8 mouse cellular contexts compared by ENCODE assay signal in the genomic region with DNA sequence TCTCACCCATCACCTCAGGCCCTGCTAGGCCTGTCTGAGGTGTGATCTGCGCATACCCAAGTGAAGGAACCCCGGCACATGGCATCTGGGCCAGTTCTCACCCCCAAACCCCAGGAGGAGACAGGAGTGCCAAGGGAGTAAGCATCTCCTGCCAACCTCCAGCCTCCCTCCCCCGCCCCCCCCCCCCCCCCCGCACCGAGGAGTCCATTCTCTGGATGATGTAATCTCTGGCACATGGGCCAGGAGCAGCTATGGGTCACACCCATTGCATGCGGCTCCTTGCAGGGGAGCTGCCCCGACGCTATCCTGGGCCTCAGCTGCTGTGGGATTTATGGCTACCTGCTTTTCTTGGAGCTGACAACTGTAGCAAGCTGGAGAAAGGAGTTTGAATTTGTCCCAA. TPM values are rescaled to one million over a fixed set of nuclear protein-coding genes. Genes with fewer than 3 reads are reported as not detected.
DNase-seq lines count a peak whose midpoint lies in the region; ATAC-seq and TF ChIP-seq lines count a peak whose summit lies in the region.

No protein-coding gene starts in this region.

- peak overlapping the region; percentile 29 for H3K4me2 ChIP-seq in myocyte (ENCODE audit: low read depth)

- H3K4me3 ChIP-seq in lung, adult 2 months (replicated peaks; ENCODE audit: extremely low read depth, low read depth, low read length), result no peak overlapping the region
- H3K4me3 ChIP-seq in embryonic fibroblast, embryonic 13.5 days (ENCODE audit: insufficient read depth, low read length), result no peak overlapping the region
- H3K4me3 ChIP-seq in myocyte, result no peak overlapping the region

- DNase-seq in cerebellum, postnatal 4 days (ENCODE audit: low spot score in 2 of 2), result no peak
- DNase-seq in lung, adult 18-20 months, result peak; percentile 10 to 31
- DNase-seq in lung, adult 2 months, result no peak
- no peak for DNase-seq in thymus, postnatal 14 days
- no peak for DNase-seq in right cerebral cortex, postnatal 4 days

- H3K79me2 ChIP-seq in myocyte (ENCODE audit: control insufficient read depth, insufficient read depth), result no peaks in the 10 kb centered on the region

- no peaks in the 10 kb centered on the region for H3K36me3 ChIP-seq in myocyte (ENCODE audit: control insufficient read depth, insufficient read depth)

- peak overlapping the region; percentile 57 for H3K27ac ChIP-seq in embryonic fibroblast, embryonic 13.5 days (ENCODE audit: insufficient read depth, low read length)

- H3K27me3 ChIP-seq in myocyte (ENCODE audit: control insufficient read depth, insufficient read depth, insufficient read length), result no peaks in the 10 kb centered on the region

- no peak for TF ChIP-seq CTCF in lung, adult 2 months (IDR thresholded peaks at IDR 0.05; ENCODE audit: insufficient read depth, low read length)
- no peak for TF ChIP-seq CTCF in embryonic fibroblast, embryonic 13.5 days (IDR thresholded peaks at IDR 0.05; ENCODE audit: borderline replicate concordance, insufficient read depth, low read length)

- TF ChIP-seq POLR2A in lung, adult 2 months (IDR thresholded peaks at IDR 0.05; ENCODE audit: borderline replicate concordance, extremely low read depth, low read depth, low read length), result no peak
- no peak for TF ChIP-seq POLR2A in embryonic fibroblast, embryonic 13.5 days (IDR thresholded peaks at IDR 0.05; ENCODE audit: low read depth, low read length)
- peak; percentile 27 for TF ChIP-seq POLR2A in myocyte (IDR thresholded peaks at IDR 0.05; ENCODE audit: insufficient read length, low read depth)

- no peak overlapping the region for H3ac ChIP-seq in myocyte (ENCODE audit: control insufficient read depth, insufficient read length)

- peak; percentile 45; the same call in 1 of the 2 replicates for ATAC-seq in cerebellum, adult (ENCODE audit: insufficient number of reproducible peaks, low FRiP score, low TSS enrichment)

- no peaks in the 10 kb centered on the region for H3K4me1 ChIP-seq in lung, adult 2 months (ENCODE audit: control insufficient read depth, insufficient read depth, low read length)
- H3K4me1 ChIP-seq in embryonic fibroblast, embryonic 13.5 days (ENCODE audit: control insufficient read depth, insufficient read depth, low read length), result peaks cover 8% of the 10 kb centered on the region; the same call in 1 of the 2 replicates

- 43% methylated on average over 5 of the region's 8 CpGs for WGBS in lung, adult 2 months

TF ChIP-seq in myocyte, 11 proteins besides CTCF, POLR2A, EP300 and RAD21:
- TF ChIP-seq POLR2AphosphoS2 (IDR thresholded peaks at IDR 0.05; ENCODE audit: insufficient read length, low read depth), result no peak
- peak; percentile 46 for TF ChIP-seq TCF12 (IDR thresholded peaks at IDR 0.05; ENCODE audit: insufficient read depth, poor library complexity, severe bottlenecking)
- peak; percentile 18 for TF ChIP-seq TCF3 (IDR thresholded peaks at IDR 0.05; ENCODE audit: insufficient read length, low read depth)
- TF ChIP-seq REST (IDR thresholded peaks at IDR 0.05; ENCODE audit: insufficient read depth, insufficient read length), result no peak
- TF ChIP-seq E2F4 (IDR thresholded peaks at IDR 0.05; ENCODE audit: insufficient read depth), result no peak
- no peak for TF ChIP-seq SRF (IDR thresholded peaks at IDR 0.05; ENCODE audit: control insufficient read depth, insufficient read length, low read depth)
- peak; percentile 33 to 83 (median 54) for TF ChIP-seq MYOD1 (IDR thresholded peaks at IDR 0.05; ENCODE audit: control insufficient read depth in 1 of 3, insufficient read length in 2 of 3, low read depth in 2 of 3)
- no peak for TF ChIP-seq MAX (IDR thresholded peaks at IDR 0.05; ENCODE audit: low read depth)
- TF ChIP-seq MYOG (IDR thresholded peaks at IDR 0.05; ENCODE audit: control insufficient read depth in 1 of 3, insufficient read depth in 1 of 3, insufficient read length in 2 of 3, low read depth in 2 of 3), result peak; percentile 60 to 92 (median 82)
- no peak for TF ChIP-seq USF1 (IDR thresholded peaks at IDR 0.05; ENCODE audit: low read depth)
- peak; percentile 21; the same call in 1 of the 2 replicates for TF ChIP-seq CEBPB (IDR thresholded peaks at IDR 0.05; ENCODE audit: insufficient read depth, poor library complexity, severe bottlenecking)

RNA-seq across cellular contexts. Expression of gene Etv4, which starts 54.3 kb away (rescaled TPM):
- polyA plus RNA-seq in lung, adult 2 months (2012; rRNA removed), result 0.60 and 0.95 TPM in 2 replicates
- 17.3 and 43.6 TPM in 2 replicates for polyA plus RNA-seq in embryonic fibroblast, embryonic 13.5 days (2011; ENCODE audit: insufficient read length, low read depth, missing spikeins)
- polyA plus RNA-seq in myocyte (2012; fragmentation: generic; extraction: Trizol), result 21.2 TPM

RNA-seq across cellular contexts. Expression of gene Meox1, which starts 54.7 kb away (rescaled TPM):
- polyA plus RNA-seq in lung, adult 2 months (2012; rRNA removed), result 4.3 and 4.4 TPM in 2 replicates
- 6.9 and 16.1 TPM in 2 replicates for polyA plus RNA-seq in embryonic fibroblast, embryonic 13.5 days (2011; ENCODE audit: insufficient read length, low read depth, missing spikeins)
- polyA plus RNA-seq in myocyte (2012; fragmentation: generic; extraction: Trizol), result 0.16 TPM

Comparison
In these comparisons a context has a peak if more than half of its experiments do, and no peak if none do; other contexts are left out.
1. DNase-seq: peak in lung, adult 18-20 months (2 of 2); none in cerebellum, postnatal 4 days (0 of 2), lung, adult 2 months (single experiment), thymus, postnatal 14 days (single experiment) and right cerebral cortex, postnatal 4 days (single experiment).